In the genomic region with DNA sequence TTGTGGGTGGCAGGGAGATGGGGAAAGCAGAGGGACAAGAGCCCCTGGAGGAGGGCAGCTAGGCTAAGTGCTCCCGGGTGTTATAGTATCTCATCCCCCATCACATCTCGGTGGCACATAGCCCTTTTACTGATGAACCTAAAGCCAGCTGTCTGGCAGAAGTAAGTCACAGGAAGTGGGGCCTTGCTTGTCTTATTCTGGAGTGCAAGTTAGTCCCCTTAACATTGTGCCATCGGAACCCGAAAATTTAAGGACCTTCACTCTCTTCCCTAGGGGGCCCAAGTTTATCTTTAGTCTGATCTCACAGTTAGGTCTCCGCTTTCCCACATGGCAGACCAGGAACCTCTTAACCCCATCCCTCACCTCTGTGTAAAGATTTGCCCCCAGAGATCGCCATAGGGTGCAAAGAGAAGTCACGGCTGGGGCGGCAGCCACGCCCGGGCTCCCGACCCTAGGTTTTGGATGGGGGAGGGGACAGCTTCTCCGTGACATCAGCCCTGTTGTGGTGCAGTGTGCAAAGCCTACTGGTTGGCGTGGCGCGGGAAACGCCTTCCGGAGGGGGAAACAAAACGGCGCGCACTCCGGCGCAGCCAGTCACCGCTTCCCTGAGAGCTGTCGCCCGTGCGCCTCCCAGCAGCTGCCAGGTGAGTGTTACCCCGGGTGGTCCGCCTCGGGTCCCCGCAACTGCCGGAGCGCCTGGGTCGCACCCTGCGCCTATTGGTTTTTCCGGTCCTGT, we compare ENCODE assay signal across 8 mouse cellular contexts. TPM values are rescaled to one million over a fixed set of nuclear protein-coding genes. Genes with fewer than 3 reads are reported as not detected.
DNase-seq lines count a peak whose midpoint lies in the region; ATAC-seq lines count a peak whose summit lies in the region.

No protein-coding gene starts in this region.

- peak; percentile 77 for ATAC-seq in intestine, embryonic 14.5 days (replicated peaks; ENCODE audit: low FRiP score, low TSS enrichment, low read depth)

- peak overlapping the region; percentile 71 for H3K4me3 ChIP-seq in intestine, embryonic 14.5 days (ENCODE audit: low read depth, low read length)
- peak overlapping the region; percentile 70 for H3K4me3 ChIP-seq in midbrain, embryonic 10.5 days

- H3K27ac ChIP-seq in intestine, embryonic 14.5 days (ENCODE audit: low read depth) = peak overlapping the region; percentile 96
- peak overlapping the region; percentile 87 for H3K27ac ChIP-seq in midbrain, embryonic 10.5 days (replicated peaks)

- no peaks in the 10 kb centered on the region for H3K27me3 ChIP-seq in intestine, embryonic 14.5 days (replicated peaks; ENCODE audit: control insufficient read depth, insufficient read depth, low read length)
- H3K27me3 ChIP-seq in midbrain, embryonic 10.5 days (ENCODE audit: low read depth, poor library complexity, severe bottlenecking) = peaks cover 25% of the 10 kb centered on the region

- H3K4me1 ChIP-seq in intestine, embryonic 14.5 days (replicated peaks; ENCODE audit: control insufficient read depth, insufficient read depth, low read length) = peaks cover 47% of the 10 kb centered on the region
- H3K4me1 ChIP-seq in midbrain, embryonic 10.5 days = peaks cover 50% of the 10 kb centered on the region

- peak overlapping the region; percentile 88 for H3K9ac ChIP-seq in intestine, embryonic 14.5 days (ENCODE audit: low read length)

- H3K4me2 ChIP-seq in intestine, embryonic 14.5 days (ENCODE audit: low read length) = peak overlapping the region; percentile 80

- 0 out of 2 replicates have a peak, but pooled peaks cover 3% of the 10 kb centered on the region for H3K36me3 ChIP-seq in intestine, embryonic 14.5 days (ENCODE audit: control insufficient read depth, insufficient read depth, low read length)
- no peaks in the 10 kb centered on the region for H3K36me3 ChIP-seq in midbrain, embryonic 10.5 days

- intact Hi-C loops in left cerebral cortex, postnatal 36 days (cut with DNase I) = no loop called here

- WGBS in intestine, embryonic 14.5 days = 2% methylated on average over 35 of the region's 35 CpGs
- 2% methylated on average over 35 of the region's 35 CpGs for WGBS in midbrain, embryonic 10.5 days

- no peaks in the 10 kb centered on the region for H3K9me3 ChIP-seq in intestine, embryonic 14.5 days (ENCODE audit: control insufficient read depth, low read length)
- H3K9me3 ChIP-seq in midbrain, embryonic 10.5 days (replicated peaks) = no peaks in the 10 kb centered on the region

- peak; percentile 90 for DNase-seq in adrenal gland, adult 2 months
- DNase-seq in embryo, embryonic 10.5 days (ENCODE audit: low spot score) = peak; percentile 93
- peak; percentile 90 for DNase-seq in gastrocnemius, postnatal 25 days
- DNase-seq in intestine, embryonic 14.5 days (ENCODE audit: low spot score) = peak; percentile 91
- DNase-seq in left cerebral cortex, postnatal 36 days (ENCODE audit: low spot score in 2 of 2) = peak; percentile 81 to 84
- peak; percentile 87 for DNase-seq in midbrain, embryonic 10.5 days (ENCODE audit: low spot score)
- peak; percentile 75 to 79 for DNase-seq in right cerebral cortex, postnatal 36 days (ENCODE audit: low spot score in 2 of 2)
- DNase-seq in urinary bladder, postnatal 4 days (ENCODE audit: low spot score in 2 of 2) = peak; percentile 83 to 90

RNA-seq across cellular contexts. Expression of gene Csrp1, which starts 8.9 kb away (rescaled TPM):
- total RNA-seq in adrenal gland, adult 2 months (2021) = 100 to 1,000 TPM in 1 of 2 experiments, 10 to 100 TPM in 1; 68.0 to 133 TPM
- polyA plus RNA-seq in adrenal gland, adult 2 months (2012; rRNA removed) = 65.7 and 70.2 TPM in 2 replicates
- 10 to 100 TPM; 24.8 to 41.1 TPM for total RNA-seq in gastrocnemius, postnatal 25 days (2021)
- 225 and 242 TPM in 2 replicates for polyA plus RNA-seq in intestine, embryonic 14.5 days (2014; fragmentation: Nextera tagmentation; extraction: Ambion mirVana)
- total RNA-seq in left cerebral cortex, postnatal 36 days (2021) = 100 to 1,000 TPM; 195 to 250 TPM
- polyA plus RNA-seq in midbrain, embryonic 10.5 days (2016; fragmentation: Nextera tagmentation; extraction: Ambion mirVana) = 41.9 and 44.9 TPM in 2 replicates

RNA-seq across cellular contexts. Expression of gene Phlda3, which starts 37.1 kb away (rescaled TPM):
- total RNA-seq in adrenal gland, adult 2 months (2021) = 10 to 100 TPM; 35.1 to 83.1 TPM
- 119 and 180 TPM in 2 replicates for polyA plus RNA-seq in adrenal gland, adult 2 months (2012; rRNA removed)
- total RNA-seq in gastrocnemius, postnatal 25 days (2021) = 100 to 1,000 TPM in 1 of 2 experiments, 10 to 100 TPM in 1; 56.9 to 161 TPM
- 56.0 and 58.2 TPM in 2 replicates for polyA plus RNA-seq in intestine, embryonic 14.5 days (2014; fragmentation: Nextera tagmentation; extraction: Ambion mirVana)
- 10 to 100 TPM; 18.2 to 28.8 TPM for total RNA-seq in left cerebral cortex, postnatal 36 days (2021)
- polyA plus RNA-seq in midbrain, embryonic 10.5 days (2016; fragmentation: Nextera tagmentation; extraction: Ambion mirVana) = 20.4 and 22.8 TPM in 2 replicates

RNA-seq across cellular contexts. Expression of gene Tnni1, which starts 50.4 kb away (rescaled TPM):
- not detected for total RNA-seq in adrenal gland, adult 2 months (2021)
- polyA plus RNA-seq in adrenal gland, adult 2 months (2012; rRNA removed) = 0.15 and 0.28 TPM in 2 replicates
- total RNA-seq in gastrocnemius, postnatal 25 days (2021) = 100 to 1,000 TPM in 1 of 2 experiments, 10 to 100 TPM in 1; 73.2 to 356 TPM
- polyA plus RNA-seq in intestine, embryonic 14.5 days (2014; fragmentation: Nextera tagmentation; extraction: Ambion mirVana) = 5.8 and 6.4 TPM in 2 replicates
- total RNA-seq in left cerebral cortex, postnatal 36 days (2021) = 1 to 10 TPM; 2.2 to 4.8 TPM
- 0.72 and 0.78 TPM in 2 replicates for polyA plus RNA-seq in midbrain, embryonic 10.5 days (2016; fragmentation: Nextera tagmentation; extraction: Ambion mirVana)

Comparison
In these comparisons a context has a peak if more than half of its experiments do, and no peak if none do; other contexts are left out.
1. Peak in every context shown above with its lines: DNase-seq, ATAC-seq, H3K4me3 ChIP-seq and H3K27ac ChIP-seq.
2. RNA of gene Tnni1, which starts 50.4 kb away (total RNA-seq): 73.2 to 356 TPM in gastrocnemius, postnatal 25 days; 2.2 to 4.8 TPM in left cerebral cortex, postnatal 36 days and not detected in adrenal gland, adult 2 months; every median in the first group is over 10 times any median in the second.